Mouse (Mus musculus): ENCODE results near the gene Arl6ip5. TPM values are rescaled to one million over a fixed set of nuclear protein-coding genes. Genes with fewer than 3 reads are reported as not detected.

Gene Arl6ip5
- polyA plus RNA-seq (2014; fragmentation: Nextera tagmentation; extraction: Ambion mirVana), result 29.0 and 34.5 TPM in 2 replicates

DNA sequence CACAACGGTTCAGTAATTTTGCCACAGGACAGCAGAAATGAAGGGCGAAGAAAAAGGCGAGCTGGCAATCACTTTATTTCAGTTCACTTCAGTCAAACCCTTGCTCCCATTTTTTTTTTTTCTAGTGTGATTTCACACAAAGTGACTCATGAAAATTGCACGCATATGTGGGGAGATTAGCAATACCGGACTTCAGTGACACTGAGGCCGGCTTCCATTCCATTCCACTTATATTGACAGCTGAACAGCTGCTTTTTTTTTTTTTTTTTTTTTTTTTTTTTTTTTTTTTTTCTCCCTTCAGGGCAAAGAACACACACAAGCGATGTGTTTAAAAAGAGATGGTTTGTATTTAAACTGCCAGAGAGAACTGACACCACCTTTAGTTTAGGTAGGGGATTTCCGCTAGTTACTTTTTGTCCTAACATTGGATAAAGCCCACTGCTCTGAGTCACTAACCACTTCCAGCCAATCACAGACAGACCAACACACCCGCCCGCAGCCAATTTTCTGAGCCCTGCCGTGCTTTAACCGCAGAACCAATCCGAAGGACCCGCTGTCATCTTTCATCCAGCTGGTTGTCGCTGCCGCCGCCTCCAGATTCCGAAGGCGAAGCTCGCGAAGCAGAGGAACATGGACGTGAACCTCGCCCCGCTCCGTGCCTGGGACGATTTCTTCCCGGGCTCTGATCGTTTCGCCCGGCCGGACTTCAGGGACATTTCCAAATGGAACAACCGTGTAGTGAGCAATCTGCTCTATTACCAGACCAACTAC, at the start of gene Arl6ip5:
Arl6ip5 (plus strand) TSS at position 499 of the 771 bp plus-strand sequence.
- Histone ChIP-seq H3K27ac (ENCODE audit: low read length) (peak within 1 kb of the TSS; percentile 49), H3K4me3 (ENCODE audit: low read depth, low read length) (peak within 1 kb of the TSS; percentile 71), H3K4me1 (ENCODE audit: control insufficient read depth, insufficient read depth, low read length) (peaks cover 9% of the 10 kb centered on the region; the same call in 1 of the 2 replicates), H3K9ac (replicated peaks; ENCODE audit: low read depth, low read length) (peak within 1 kb of the TSS; percentile 64), H3K9me3 (ENCODE audit: control insufficient read depth, low read depth, low read length) (no peaks in the 10 kb centered on the region), H3K36me3 (ENCODE audit: control insufficient read depth, insufficient read depth, low read length) (no peaks in the 10 kb centered on the region), H3K4me2 (replicated peaks; ENCODE audit: low read depth, low read length) (peak within 1 kb of the TSS; percentile 75), H3K27me3 (ENCODE audit: control insufficient read depth, insufficient read depth, low read length) (no peaks in the 10 kb centered on the region)
- 9% methylated on average over 32 of the region's 32 CpGs for WGBS
- peak; percentile 79 for ATAC-seq (ENCODE audit: insufficient number of reproducible peaks, insufficient read depth, low FRiP score, low read depth)

- H3K4me2 ChIP-seq (replicated peaks; ENCODE audit: low read depth, low read length), result no peak overlapping the region
- H3K4me1 ChIP-seq (ENCODE audit: control insufficient read depth, insufficient read depth, low read length), result peaks cover 12% of the 10 kb centered on the region; the same call in 1 of the 2 replicates
- 86% methylated on average over 11 of the region's 11 CpGs for WGBS
Measured at GRCm38 (mm10) chr6:97175716-97176115, 34.8 kb upstream of the Arl6ip5 start.

GRCm38 (mm10) chr6:97178491-97179366, 31.8 kb upstream of the Arl6ip5 start, which contains the start of gene Tmf1:
Tmf1 (minus strand) TSS chr6:97179122.
- Histone ChIP-seq H3K27me3 (ENCODE audit: control insufficient read depth, insufficient read depth, low read length) (no peaks in the 10 kb centered on the region), H3K4me1 (ENCODE audit: control insufficient read depth, insufficient read depth, low read length) (peaks cover 12% of the 10 kb centered on the region; the same call in 1 of the 2 replicates), H3K9ac (replicated peaks; ENCODE audit: low read depth, low read length) (peak within 1 kb of the TSS; percentile 88), H3K27ac (ENCODE audit: low read length) (peak within 1 kb of the TSS; percentile 92), H3K4me3 (ENCODE audit: low read depth, low read length) (peak within 1 kb of the TSS; percentile 83), H3K9me3 (ENCODE audit: control insufficient read depth, low read depth, low read length) (no peaks in the 10 kb centered on the region), H3K36me3 (ENCODE audit: control insufficient read depth, insufficient read depth, low read length) (peaks cover 10% of the 10 kb centered on the region; the same call in 1 of the 2 replicates), H3K4me2 (replicated peaks; ENCODE audit: low read depth, low read length) (peak within 1 kb of the TSS; percentile 74)
- under 1% methylated on average over 80 of the region's 80 CpGs for whole genome bisulfite sequencing
- peak; percentile 97 for ATAC-seq (ENCODE audit: insufficient number of reproducible peaks, insufficient read depth, low FRiP score, low read depth)

More at GRCm38 (mm10) chr6:97175716-97176115, 34.8 kb upstream of the Arl6ip5 start:
- Histone ChIP-seq H3K36me3 (ENCODE audit: control insufficient read depth, insufficient read depth, low read length) (peaks cover 24% of the 10 kb centered on the region), H3K4me3 (ENCODE audit: low read depth, low read length) (no peak overlapping the region), H3K9me3 (ENCODE audit: control insufficient read depth, low read depth, low read length) (no peaks in the 10 kb centered on the region), H3K27me3 (ENCODE audit: control insufficient read depth, insufficient read depth, low read length) (no peaks in the 10 kb centered on the region), H3K27ac (ENCODE audit: low read length) (no peak overlapping the region), H3K9ac (replicated peaks; ENCODE audit: low read depth, low read length) (no peak overlapping the region)
- no peak for ATAC-seq (ENCODE audit: insufficient number of reproducible peaks, insufficient read depth, low FRiP score, low read depth)

DNA sequence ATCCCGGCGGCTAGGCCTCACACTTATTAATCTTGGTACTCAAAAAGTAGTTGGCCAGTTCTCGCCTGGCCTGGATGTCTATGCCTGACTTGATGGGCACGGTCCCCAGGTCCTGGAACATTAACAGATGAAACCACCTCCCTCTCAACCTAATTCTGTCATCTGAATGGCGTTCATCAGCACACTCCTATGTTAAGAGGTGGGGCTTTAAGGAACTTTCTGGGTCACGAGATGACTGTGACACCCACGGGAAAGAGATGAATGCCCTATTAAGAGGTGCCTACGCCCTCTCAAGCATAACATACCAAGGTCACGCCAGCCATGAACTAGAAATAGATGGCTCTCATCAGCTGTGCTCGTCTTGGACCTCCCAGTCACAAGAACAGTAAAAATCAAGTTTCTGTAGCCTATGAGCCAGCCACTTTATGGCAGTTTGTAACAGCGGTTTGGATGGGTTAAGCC, 31.1 kb upstream of the Arl6ip5 start:
- H3K4me2 ChIP-seq (replicated peaks; ENCODE audit: low read depth, low read length), result peak overlapping the region; percentile 74
- H3K27ac ChIP-seq (ENCODE audit: low read length), result peak overlapping the region; percentile 92
- ATAC-seq (ENCODE audit: insufficient number of reproducible peaks, insufficient read depth, low FRiP score, low read depth), result peak; percentile 53
- H3K36me3 ChIP-seq (ENCODE audit: control insufficient read depth, insufficient read depth, low read length), result peaks cover 10% of the 10 kb centered on the region; the same call in 1 of the 2 replicates
- H3K27me3 ChIP-seq (ENCODE audit: control insufficient read depth, insufficient read depth, low read length), result no peaks in the 10 kb centered on the region
- 5% methylated on average over 11 of the region's 11 CpGs for WGBS
- H3K9ac ChIP-seq (replicated peaks; ENCODE audit: low read depth, low read length), result peak overlapping the region; percentile 88
- H3K4me3 ChIP-seq (ENCODE audit: low read depth, low read length), result peak overlapping the region; percentile 83
- no peaks in the 10 kb centered on the region for H3K9me3 ChIP-seq (ENCODE audit: control insufficient read depth, low read depth, low read length)
- peaks cover 12% of the 10 kb centered on the region; the same call in 1 of the 2 replicates for H3K4me1 ChIP-seq (ENCODE audit: control insufficient read depth, insufficient read depth, low read length)

GRCm38 (mm10) chr6:97200437-97200836, 10.1 kb upstream of the Arl6ip5 start:
- H3K9me3 ChIP-seq (ENCODE audit: control insufficient read depth, low read depth, low read length), result no peaks in the 10 kb centered on the region
- H3K27me3 ChIP-seq (ENCODE audit: control insufficient read depth, insufficient read depth, low read length), result no peaks in the 10 kb centered on the region
- H3K9ac ChIP-seq (replicated peaks; ENCODE audit: low read depth, low read length), result no peak overlapping the region
- H3K4me3 ChIP-seq (ENCODE audit: low read depth, low read length), result no peak overlapping the region
- 0 out of 2 replicates have a peak, but pooled peaks cover 6% of the 10 kb centered on the region for H3K4me1 ChIP-seq (ENCODE audit: control insufficient read depth, insufficient read depth, low read length)
- WGBS, result 70% methylated on average over 3 of the region's 3 CpGs
- H3K27ac ChIP-seq (ENCODE audit: low read length), result no peak overlapping the region
- peaks cover 30% of the 10 kb centered on the region for H3K36me3 ChIP-seq (ENCODE audit: control insufficient read depth, insufficient read depth, low read length)
- ATAC-seq (ENCODE audit: insufficient number of reproducible peaks, insufficient read depth, low FRiP score, low read depth), result no peak
- no peak overlapping the region for H3K4me2 ChIP-seq (replicated peaks; ENCODE audit: low read depth, low read length)

DNA sequence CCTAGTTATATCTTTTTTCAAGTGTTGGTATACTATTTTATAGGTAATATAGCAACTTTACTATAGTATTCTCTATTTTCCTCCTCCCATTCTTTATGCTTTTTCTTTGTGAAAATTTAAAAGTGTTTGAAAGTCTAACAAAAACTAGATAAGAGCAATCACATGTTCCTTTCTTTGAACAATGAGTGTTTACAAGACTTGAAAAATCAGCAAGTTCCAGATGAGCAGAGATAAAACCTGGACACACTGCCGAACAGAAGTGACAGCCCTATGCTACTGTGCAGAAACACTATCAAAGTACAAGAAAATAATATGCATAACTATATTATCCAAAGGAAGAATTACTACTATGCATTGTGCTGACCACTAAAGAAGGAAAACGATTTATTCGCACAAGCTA, 8.0 kb upstream of the Arl6ip5 start:
- no peak for ATAC-seq (ENCODE audit: insufficient number of reproducible peaks, insufficient read depth, low FRiP score, low read depth)
- WGBS, result 83% methylated on average over 3 of the region's 3 CpGs
- Histone ChIP-seq H3K4me1 (ENCODE audit: control insufficient read depth, insufficient read depth, low read length) (0 out of 2 replicates have a peak, but pooled peaks cover 6% of the 10 kb centered on the region), H3K4me2 (replicated peaks; ENCODE audit: low read depth, low read length) (no peak overlapping the region), H3K9ac (replicated peaks; ENCODE audit: low read depth, low read length) (no peak overlapping the region), H3K36me3 (ENCODE audit: control insufficient read depth, insufficient read depth, low read length) (peaks cover 12% of the 10 kb centered on the region), H3K27me3 (ENCODE audit: control insufficient read depth, insufficient read depth, low read length) (no peaks in the 10 kb centered on the region), H3K4me3 (ENCODE audit: low read depth, low read length) (no peak overlapping the region), H3K9me3 (ENCODE audit: control insufficient read depth, low read depth, low read length) (no peaks in the 10 kb centered on the region), H3K27ac (ENCODE audit: low read length) (no peak overlapping the region)

GRCm38 (mm10) chr6:97204252-97204869, 6.1 kb upstream of the Arl6ip5 start:
- Histone ChIP-seq H3K27me3 (ENCODE audit: control insufficient read depth, insufficient read depth, low read length) (no peaks in the 10 kb centered on the region), H3K4me2 (replicated peaks; ENCODE audit: low read depth, low read length) (peak overlapping the region; percentile 44), H3K4me1 (ENCODE audit: control insufficient read depth, insufficient read depth, low read length) (0 out of 2 replicates have a peak, but pooled peaks cover 6% of the 10 kb centered on the region), H3K4me3 (ENCODE audit: low read depth, low read length) (peak overlapping the region; percentile 91), H3K27ac (ENCODE audit: low read length) (no peak overlapping the region), H3K36me3 (ENCODE audit: control insufficient read depth, insufficient read depth, low read length) (peaks cover 6% of the 10 kb centered on the region; the same call in 1 of the 2 replicates), H3K9ac (replicated peaks; ENCODE audit: low read depth, low read length) (peak overlapping the region; percentile 96; the same call in 1 of the 2 replicates), H3K9me3 (ENCODE audit: control insufficient read depth, low read depth, low read length) (no peaks in the 10 kb centered on the region)
- 9% methylated on average over 9 of the region's 9 CpGs for WGBS
- ATAC-seq (ENCODE audit: insufficient number of reproducible peaks, insufficient read depth, low FRiP score, low read depth), result no peak

Data from stomach, embryonic 14.5 days (tissue).